Mouse (Mus musculus) ES-Bruce4 (cell line): ENCODE data around the gene Shroom3. TPM values are rescaled to one million over a fixed set of nuclear protein-coding genes. Genes with fewer than 3 reads are reported as not detected.

Experiments
- H3K27ac ChIP-seq: 2 replicates; pipeline ENCODE4 v1.5.1; 2012; ENCODE audit warnings: low read length, inconsistent platforms; ENCODE audit not compliant: insufficient read depth
- H3K27me3 ChIP-seq: 2 replicates; pipeline ENCODE4 v1.6.1; 2012; ENCODE audit warnings: mild to moderate bottlenecking, low read length, inconsistent platforms; ENCODE audit not compliant: control insufficient read depth, poor library complexity, insufficient read depth, severe bottlenecking
- H3K36me3 ChIP-seq: 2 replicates; pipeline ENCODE4 v1.6.1; 2012; ENCODE audit warnings: inconsistent platforms, mild to moderate bottlenecking, low read length, moderate library complexity; ENCODE audit not compliant: control insufficient read depth, poor library complexity, insufficient read depth, severe bottlenecking
- H3K4me1 ChIP-seq: one replicate; pipeline ENCODE4 v1.8.1; 2011; ENCODE audit warnings: low read length; ENCODE audit not compliant: control insufficient read depth, insufficient read depth
- H3K4me3 ChIP-seq: 2 replicates; pipeline ENCODE4 v1.5.1; 2011; ENCODE audit warnings: low read depth, mild to moderate bottlenecking, low read length
- H3K9ac ChIP-seq: 2 replicates; pipeline ENCODE4 v1.6.1; 2012; ENCODE audit warnings: low read depth, mild to moderate bottlenecking, inconsistent platforms; ENCODE audit not compliant: poor library complexity, severe bottlenecking
- H3K9me3 ChIP-seq: replicated peaks from 2 replicates; pipeline ENCODE4 v1.6.1; 2012; ENCODE audit warnings: mild to moderate bottlenecking, low read length, inconsistent platforms; ENCODE audit not compliant: control insufficient read depth, poor library complexity, insufficient read depth, severe bottlenecking
- CTCF ChIP-seq: IDR thresholded peaks from one replicate; pipeline ENCODE4 v1.8.1; 2011; ENCODE audit warnings: low read depth, low read length
- EP300 ChIP-seq: IDR thresholded peaks from 2 replicates; pipeline ENCODE4 v1.6.1; 2011; ENCODE audit warnings: low read depth, low read length; ENCODE audit not compliant: insufficient read depth
- POLR2A ChIP-seq: IDR thresholded peaks from one replicate; pipeline ENCODE4 v1.8.1; 2011; ENCODE audit warnings: low read length; ENCODE audit not compliant: insufficient read depth
- polyA plus RNA-seq: library from polyadenylated mRNA; stranded (reverse); fragments of >200 nt; gene quantifications from 2 replicates; pipeline ENCODE4 v1.2.4, GENCODE M21; 2011; ENCODE audit warnings: low read depth; ENCODE audit not compliant: missing spikeins, insufficient read depth, insufficient read length

Shroom3 gene
- polyA plus RNA-seq, 1 experiment, result 49.1 TPM

DNA sequence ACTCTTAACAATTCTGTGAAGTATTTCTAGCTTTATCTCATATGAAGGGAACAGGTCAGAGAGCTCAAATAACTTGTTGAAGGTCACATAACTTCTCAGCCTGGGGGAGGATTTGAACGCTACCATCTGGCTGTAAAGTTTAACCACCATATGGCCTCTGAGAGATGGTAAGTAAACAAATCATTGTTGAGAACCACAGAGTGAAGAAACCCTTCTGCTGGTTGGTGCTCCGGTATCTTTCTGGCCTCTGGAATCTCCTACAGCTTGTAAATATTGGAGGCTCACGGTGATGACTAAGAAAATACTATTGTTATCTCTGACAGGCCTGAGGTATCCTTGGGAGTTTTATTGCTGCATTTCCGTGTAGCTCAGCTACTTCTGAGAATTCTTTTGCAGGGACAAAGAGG, 80.3 kb downstream of the Shroom3 start:
- no peaks in the 10 kb centered on the region for H3K27me3 ChIP-seq

DNA sequence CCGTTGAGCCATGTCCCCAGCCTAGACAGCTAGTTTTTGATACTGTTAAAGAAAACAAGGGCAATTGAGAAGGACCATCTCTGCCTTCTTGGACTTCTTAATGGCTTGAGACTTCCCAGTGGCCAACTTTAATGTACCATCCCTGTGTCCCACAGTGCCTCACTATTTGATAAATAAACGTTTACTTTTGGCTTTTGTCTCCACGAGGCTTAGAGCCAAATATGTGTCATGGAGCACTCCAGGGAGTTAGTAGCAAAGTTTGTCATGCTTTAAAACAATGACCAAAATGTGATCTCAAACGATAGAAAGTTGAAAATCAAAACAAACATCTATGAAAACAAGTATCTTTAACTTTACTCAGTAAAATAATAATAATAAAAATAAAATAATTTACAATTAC, 83.1 kb downstream of the Shroom3 start:
- no peaks in the 10 kb centered on the region for H3K4me1 ChIP-seq
- no peaks in the 10 kb centered on the region for H3K36me3 ChIP-seq
- TF ChIP-seq EP300 (no peak), POLR2A (no peak), CTCF (no peak)
- no peak overlapping the region for H3K4me3 ChIP-seq
- no peak overlapping the region for H3K9ac ChIP-seq
- H3K27ac ChIP-seq, result no peak overlapping the region
- H3K27me3 ChIP-seq, result no peaks in the 10 kb centered on the region
- no peaks in the 10 kb centered on the region for H3K9me3 ChIP-seq

More for the DNA sequence above, 80.3 kb downstream of the Shroom3 start:
- Histone ChIP-seq H3K9me3 (no peaks in the 10 kb centered on the region), H3K4me3 (no peak overlapping the region), H3K4me1 (no peaks in the 10 kb centered on the region), H3K36me3 (no peaks in the 10 kb centered on the region), H3K9ac (no peak overlapping the region), H3K27ac (no peak overlapping the region)
- TF ChIP-seq CTCF, result no peak
- no peak for TF ChIP-seq EP300
- TF ChIP-seq POLR2A, result no peak

DNA sequence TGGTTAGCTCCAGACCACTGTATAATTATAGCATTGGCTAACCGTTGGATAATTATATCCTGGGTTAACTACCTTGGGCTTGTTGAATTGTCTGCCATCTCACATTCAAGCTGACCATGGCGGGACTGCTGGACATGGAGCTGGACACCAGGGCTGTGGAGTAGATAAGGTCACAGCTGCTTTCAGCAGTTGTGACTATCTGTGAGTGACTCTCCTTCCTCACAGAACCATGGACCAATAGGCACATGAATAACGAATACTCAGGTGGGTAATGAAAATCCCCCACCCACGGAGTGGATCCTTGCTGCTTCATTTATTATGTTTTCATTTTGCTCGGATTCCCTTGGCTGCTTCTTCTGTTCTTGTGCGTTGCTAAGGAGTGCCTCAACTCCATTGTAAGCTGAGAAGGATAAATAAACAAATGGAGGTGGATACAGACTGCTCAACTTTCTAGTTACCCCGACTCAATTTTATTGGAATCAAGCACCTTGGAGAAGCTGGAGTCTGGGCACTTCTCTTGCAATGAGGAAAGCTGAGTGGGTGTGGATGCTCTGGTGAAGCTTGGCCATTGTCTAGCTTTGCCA, 84.1 kb downstream of the Shroom3 start:
- no peaks in the 10 kb centered on the region for H3K4me1 ChIP-seq
- no peak overlapping the region for H3K4me3 ChIP-seq
- H3K36me3 ChIP-seq, result no peaks in the 10 kb centered on the region
- H3K9ac ChIP-seq, result no peak overlapping the region
- TF ChIP-seq CTCF (no peak), EP300 (no peak), POLR2A (no peak)
- H3K27me3 ChIP-seq, result no peaks in the 10 kb centered on the region
- H3K9me3 ChIP-seq, result no peaks in the 10 kb centered on the region
- no peak overlapping the region for H3K27ac ChIP-seq

DNA sequence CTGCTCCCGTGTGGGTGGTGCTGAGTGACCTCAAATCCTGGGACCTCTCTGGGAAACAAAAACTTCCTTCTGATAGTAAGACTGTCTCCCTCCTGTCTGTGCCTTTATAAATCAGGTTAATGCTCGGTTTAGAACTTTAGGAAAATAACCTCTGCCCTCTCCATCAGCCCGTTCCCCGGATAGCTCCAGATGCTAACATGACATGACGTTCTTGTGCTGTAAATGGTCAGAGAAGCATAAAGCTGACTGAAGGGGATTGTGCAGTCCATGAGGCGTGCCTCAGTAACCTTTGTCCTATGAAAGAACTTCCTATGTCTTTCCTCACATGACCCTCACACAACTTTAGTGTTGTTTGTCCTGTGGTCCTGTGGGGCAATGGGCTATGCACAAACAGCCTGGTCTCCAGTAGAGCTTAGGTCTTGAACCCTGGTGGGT, 84.6 kb downstream of the Shroom3 start:
- TF ChIP-seq CTCF (no peak), EP300 (no peak), POLR2A (no peak)
- H3K27ac ChIP-seq, result no peak overlapping the region
- no peaks in the 10 kb centered on the region for H3K36me3 ChIP-seq
- no peaks in the 10 kb centered on the region for H3K9me3 ChIP-seq
- no peaks in the 10 kb centered on the region for H3K27me3 ChIP-seq
- H3K4me3 ChIP-seq, result no peak overlapping the region
- no peaks in the 10 kb centered on the region for H3K4me1 ChIP-seq
- H3K9ac ChIP-seq, result no peak overlapping the region

DNA sequence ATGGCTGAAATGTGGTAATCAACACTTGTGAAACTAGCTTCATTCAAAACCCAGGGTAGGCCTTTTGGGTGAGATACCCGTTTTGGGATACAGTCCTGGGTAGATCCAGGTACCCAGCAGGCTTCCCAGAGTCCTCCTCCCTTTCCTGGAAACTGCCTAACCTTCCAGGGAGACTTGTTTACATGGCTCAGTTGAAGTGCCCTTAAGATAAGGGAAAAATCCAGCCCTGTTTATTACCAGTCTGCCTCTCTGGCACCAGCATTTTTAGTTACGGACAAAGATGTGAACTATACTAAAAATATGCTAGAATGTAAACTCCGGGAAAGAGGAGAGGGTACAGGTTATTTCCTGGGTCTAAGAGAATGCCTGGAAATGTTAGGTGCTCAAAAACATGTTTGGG, 90.6 kb downstream of the Shroom3 start:
- H3K4me1 ChIP-seq, result no peaks in the 10 kb centered on the region
- H3K36me3 ChIP-seq, result no peaks in the 10 kb centered on the region
- no peaks in the 10 kb centered on the region for H3K9me3 ChIP-seq
- H3K4me3 ChIP-seq, result no peak overlapping the region
- H3K9ac ChIP-seq, result no peak overlapping the region
- TF ChIP-seq CTCF, result no peak
- TF ChIP-seq POLR2A, result no peak
- TF ChIP-seq EP300, result no peak
- no peak overlapping the region for H3K27ac ChIP-seq
- no peaks in the 10 kb centered on the region for H3K27me3 ChIP-seq

DNA sequence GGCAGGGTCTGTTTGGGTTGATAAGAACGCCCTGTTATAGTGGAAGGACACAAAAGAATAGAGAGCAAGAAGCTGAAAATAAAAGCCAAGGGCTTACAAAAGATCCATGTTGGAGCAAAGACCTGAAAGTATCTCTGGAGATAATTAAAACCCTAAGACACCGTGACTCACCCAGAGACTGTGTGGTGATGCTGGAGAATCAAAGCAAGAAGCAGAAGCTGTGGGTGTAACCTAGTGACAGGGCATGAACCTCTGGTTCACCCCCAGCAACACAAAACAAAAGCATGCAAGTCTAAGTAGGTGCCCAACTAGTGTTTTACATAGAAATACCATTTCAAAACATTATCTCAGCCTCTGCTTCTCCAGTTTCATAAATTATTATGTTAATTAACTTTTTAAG, 91.2 kb downstream of the Shroom3 start:
- Histone ChIP-seq H3K4me1 (no peaks in the 10 kb centered on the region), H3K9me3 (no peaks in the 10 kb centered on the region), H3K36me3 (no peaks in the 10 kb centered on the region), H3K27ac (no peak overlapping the region), H3K9ac (no peak overlapping the region), H3K4me3 (no peak overlapping the region), H3K27me3 (no peaks in the 10 kb centered on the region)
- TF ChIP-seq POLR2A (no peak), CTCF (no peak), EP300 (no peak)
